Comparison of ENCODE assay signal across 27 mouse cellular contexts in the genomic region with DNA sequence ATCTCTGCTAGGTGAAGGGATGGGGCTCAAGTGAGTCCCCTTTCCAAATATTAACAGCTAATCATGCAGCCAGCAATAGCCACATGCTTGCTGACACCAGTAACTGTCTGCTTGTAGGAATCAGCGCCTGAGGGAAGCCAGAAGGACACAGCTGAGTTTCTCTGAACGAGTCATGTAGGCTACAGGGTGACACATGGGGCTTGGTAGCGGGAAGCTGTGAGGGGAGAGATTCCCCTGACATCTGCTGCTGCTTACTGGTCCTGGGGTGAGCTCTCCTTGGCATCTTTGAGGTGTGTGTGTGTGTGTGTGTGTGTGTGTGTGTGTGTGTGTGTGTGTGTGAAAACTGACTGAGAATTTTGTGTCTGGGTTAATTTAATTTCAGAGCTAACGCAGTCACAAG.
DNase-seq lines count a peak whose midpoint lies in the region; ATAC-seq lines count a peak whose summit lies in the region.
"Had no signal": no experiment of that assay in that cellular context is flagged by ENCODE, and none has a peak within 500 bp of the region (broad histone marks: within the 10 kb centered on the region; RNA-seq: fewer than 3 reads in every experiment).

No protein-coding gene starts in this region.

- 0 out of 2 replicates have a peak, but pooled peaks have one; percentile 41 for ATAC-seq in forebrain, embryonic 16.5 days
- peak; percentile 51; the same call in 1 of the 2 replicates for ATAC-seq in hindbrain, embryonic 15.5 days (ENCODE audit: low FRiP score, low read depth)
- no peak for ATAC-seq in hindbrain, embryonic 14.5 days (ENCODE audit: low FRiP score)
- 0 out of 2 replicates have a peak, but pooled peaks have one; percentile 21 for ATAC-seq in neural tube, embryonic 12.5 days (ENCODE audit: low FRiP score, low read depth)

- no peak overlapping the region for H3K4me2 ChIP-seq in forebrain, embryonic 16.5 days (ENCODE audit: low read length)
- no peak overlapping the region for H3K4me2 ChIP-seq in hindbrain, embryonic 15.5 days
- no peak overlapping the region for H3K4me2 ChIP-seq in hindbrain, embryonic 14.5 days (replicated peaks)
- H3K4me2 ChIP-seq in neural tube, embryonic 12.5 days (replicated peaks) = no peak overlapping the region
- H3K4me2 ChIP-seq: embryonic facial prominence, embryonic 12.5 days; forebrain, embryonic 12.5 days; heart, embryonic 12.5 days; kidney, embryonic 15.5 days; liver, embryonic 15.5 days; lung, embryonic 15.5 days had no signal

- 0 out of 2 replicates have a peak, but pooled peaks cover 3% of the 10 kb centered on the region for H3K4me1 ChIP-seq in forebrain, embryonic 16.5 days (replicated peaks; ENCODE audit: control insufficient read depth, insufficient read depth, low read length)
- H3K4me1 ChIP-seq in forebrain, embryonic 10.5 days = no peaks in the 10 kb centered on the region
- peaks cover 7% of the 10 kb centered on the region; the same call in 1 of the 2 replicates for H3K4me1 ChIP-seq in hindbrain, embryonic 15.5 days (replicated peaks)
- no peaks in the 10 kb centered on the region for H3K4me1 ChIP-seq in hindbrain, embryonic 14.5 days (replicated peaks; ENCODE audit: control insufficient read depth, insufficient read depth, low read length)
- no peaks in the 10 kb centered on the region for H3K4me1 ChIP-seq in neural tube, embryonic 12.5 days
- H3K4me1 ChIP-seq: liver, embryonic 15.5 days; megakaryocyte, embryonic 14.5 days had no signal

- H3K4me3 ChIP-seq in forebrain, embryonic 16.5 days (replicated peaks; ENCODE audit: low read length) = no peak overlapping the region
- no peak overlapping the region for H3K4me3 ChIP-seq in forebrain, embryonic 10.5 days
- H3K4me3 ChIP-seq in hindbrain, embryonic 15.5 days = no peak overlapping the region
- no peak overlapping the region for H3K4me3 ChIP-seq in hindbrain, embryonic 14.5 days (replicated peaks; ENCODE audit: low read length)
- H3K4me3 ChIP-seq in neural tube, embryonic 12.5 days = no peak overlapping the region
- H3K4me3 ChIP-seq: embryonic facial prominence, embryonic 12.5 days; forebrain, embryonic 12.5 days; heart, embryonic 12.5 days; kidney, embryonic 15.5 days; left cerebral cortex, adult 2 months; limb, embryonic 10.5 days; liver, embryonic 15.5 days; lung, embryonic 15.5 days; megakaryocyte, embryonic 14.5 days had no signal

- no peaks in the 10 kb centered on the region for H3K27me3 ChIP-seq in forebrain, embryonic 16.5 days (replicated peaks; ENCODE audit: control insufficient read depth, insufficient read depth, low read length)
- 0 out of 2 replicates have a peak, but pooled peaks cover 9% of the 10 kb centered on the region for H3K27me3 ChIP-seq in forebrain, embryonic 10.5 days (ENCODE audit: poor library complexity, severe bottlenecking)
- H3K27me3 ChIP-seq in hindbrain, embryonic 15.5 days = no peaks in the 10 kb centered on the region
- H3K27me3 ChIP-seq in hindbrain, embryonic 14.5 days (ENCODE audit: control insufficient read depth, insufficient read depth, low read length) = no peaks in the 10 kb centered on the region
- no peaks in the 10 kb centered on the region for H3K27me3 ChIP-seq in neural tube, embryonic 12.5 days (replicated peaks)
- H3K27me3 ChIP-seq: embryonic facial prominence, embryonic 12.5 days; heart, embryonic 12.5 days; kidney, embryonic 15.5 days; liver, embryonic 15.5 days; lung, embryonic 15.5 days; megakaryocyte, embryonic 14.5 days had no signal

- no peak overlapping the region for H3K9ac ChIP-seq in forebrain, embryonic 16.5 days (replicated peaks; ENCODE audit: low read depth, low read length)
- H3K9ac ChIP-seq in hindbrain, embryonic 15.5 days = no peak overlapping the region
- no peak overlapping the region for H3K9ac ChIP-seq in hindbrain, embryonic 14.5 days
- H3K9ac ChIP-seq in neural tube, embryonic 12.5 days = 0 out of 2 replicates have a peak overlapping the region, but pooled peaks have one; percentile 9
- H3K9ac ChIP-seq: embryonic facial prominence, embryonic 12.5 days; forebrain, embryonic 12.5 days; heart, embryonic 12.5 days; kidney, embryonic 15.5 days; liver, embryonic 15.5 days; lung, embryonic 15.5 days had no signal

- DNase-seq in forebrain, embryonic 10.5 days (ENCODE audit: extremely low spot score, low spot score) = no peak
- DNase-seq in hindbrain, embryonic 14.5 days (ENCODE audit: low spot score) = no peak
- no peak for DNase-seq in neural tube, embryonic 10.5 days (ENCODE audit: extremely low spot score, low spot score)
- no peak for DNase-seq in layer of hippocampus, adult 9-11 months
- DNase-seq: adrenal gland, adult 2 months; cerebellum, adult 18-20 months; gastrocnemius, postnatal 14 days; heart, adult 11 months; heart, postnatal 14 days; kidney, adult 11 months; kidney, postnatal 36 days; liver; lung, postnatal 36 days; right cerebral cortex, postnatal 25 days; spleen, adult 18-20 months had no signal

- H3K27ac ChIP-seq in forebrain, embryonic 16.5 days (ENCODE audit: low read length) = no peak overlapping the region
- no peak overlapping the region for H3K27ac ChIP-seq in forebrain, embryonic 10.5 days
- H3K27ac ChIP-seq in hindbrain, embryonic 15.5 days (replicated peaks) = no peak overlapping the region
- no peak overlapping the region for H3K27ac ChIP-seq in hindbrain, embryonic 14.5 days
- no peak overlapping the region for H3K27ac ChIP-seq in neural tube, embryonic 12.5 days
- H3K27ac ChIP-seq: embryonic facial prominence, embryonic 12.5 days; forebrain, embryonic 12.5 days; kidney, embryonic 15.5 days; left cerebral cortex, adult 2 months; limb, embryonic 10.5 days; liver, embryonic 15.5 days; lung, embryonic 15.5 days had no signal

- no peaks in the 10 kb centered on the region for H3K36me3 ChIP-seq in forebrain, embryonic 16.5 days (ENCODE audit: control insufficient read depth, insufficient read depth)
- H3K36me3 ChIP-seq in forebrain, embryonic 10.5 days (replicated peaks) = no peaks in the 10 kb centered on the region
- no peaks in the 10 kb centered on the region for H3K36me3 ChIP-seq in hindbrain, embryonic 15.5 days
- no peaks in the 10 kb centered on the region for H3K36me3 ChIP-seq in hindbrain, embryonic 14.5 days (replicated peaks; ENCODE audit: control insufficient read depth, insufficient read depth)
- no peaks in the 10 kb centered on the region for H3K36me3 ChIP-seq in neural tube, embryonic 12.5 days
- H3K36me3 ChIP-seq: embryonic facial prominence, embryonic 12.5 days; forebrain, embryonic 12.5 days; heart, embryonic 12.5 days; kidney, embryonic 15.5 days; limb, embryonic 10.5 days; liver, embryonic 15.5 days; lung, embryonic 15.5 days had no signal

- WGBS in forebrain, embryonic 16.5 days = 48% methylated on average over 4 of the region's 4 CpGs
- WGBS in forebrain, embryonic 10.5 days = 76% methylated on average over 4 of the region's 4 CpGs
- WGBS in hindbrain, embryonic 15.5 days = 47% methylated on average over 4 of the region's 4 CpGs
- WGBS in hindbrain, embryonic 14.5 days = 45% methylated on average over 4 of the region's 4 CpGs
- WGBS in neural tube, embryonic 12.5 days = 57% methylated on average over 4 of the region's 4 CpGs

- H3K9me3 ChIP-seq in forebrain, embryonic 16.5 days (ENCODE audit: control insufficient read depth, low read length) = no peaks in the 10 kb centered on the region
- no peaks in the 10 kb centered on the region; the same call in 1 of the 2 replicates for H3K9me3 ChIP-seq in forebrain, embryonic 10.5 days
- no peaks in the 10 kb centered on the region for H3K9me3 ChIP-seq in hindbrain, embryonic 15.5 days
- H3K9me3 ChIP-seq in hindbrain, embryonic 14.5 days (ENCODE audit: control insufficient read depth, low read length) = no peaks in the 10 kb centered on the region
- H3K9me3 ChIP-seq in neural tube, embryonic 12.5 days = no peaks in the 10 kb centered on the region; the same call in 1 of the 2 replicates
- H3K9me3 ChIP-seq: embryonic facial prominence, embryonic 12.5 days; forebrain, embryonic 12.5 days; heart, embryonic 12.5 days; kidney, embryonic 15.5 days; limb, embryonic 10.5 days; liver, embryonic 15.5 days; lung, embryonic 15.5 days had no signal
